Mouse (Mus musculus) layer of hippocampus, postnatal 25 days (tissue): ENCODE results near the gene Ntf5. TPM values are rescaled to one million over a fixed set of nuclear protein-coding genes. Genes with fewer than 3 reads are reported as not detected.

Source experiments
- DNase-seq, 2 experiments: peaks; one replicate each; pipeline ENCODE4 v3.0.0; 2022; ENCODE audit warnings: mixed read lengths in 2 of 2, low spot score in 1 of 2; ENCODE audit errors: extremely low spot score in 1 of 2
- total RNA-seq, 2 experiments: library from RNA; stranded (reverse); gene quantifications; 2 replicates each; pipeline ENCODE4 v1.2.3; 2021

Ntf5 gene
- total RNA-seq, 2 experiments from 2014 or later: 0.22 TPM; not detected in 1

DNA sequence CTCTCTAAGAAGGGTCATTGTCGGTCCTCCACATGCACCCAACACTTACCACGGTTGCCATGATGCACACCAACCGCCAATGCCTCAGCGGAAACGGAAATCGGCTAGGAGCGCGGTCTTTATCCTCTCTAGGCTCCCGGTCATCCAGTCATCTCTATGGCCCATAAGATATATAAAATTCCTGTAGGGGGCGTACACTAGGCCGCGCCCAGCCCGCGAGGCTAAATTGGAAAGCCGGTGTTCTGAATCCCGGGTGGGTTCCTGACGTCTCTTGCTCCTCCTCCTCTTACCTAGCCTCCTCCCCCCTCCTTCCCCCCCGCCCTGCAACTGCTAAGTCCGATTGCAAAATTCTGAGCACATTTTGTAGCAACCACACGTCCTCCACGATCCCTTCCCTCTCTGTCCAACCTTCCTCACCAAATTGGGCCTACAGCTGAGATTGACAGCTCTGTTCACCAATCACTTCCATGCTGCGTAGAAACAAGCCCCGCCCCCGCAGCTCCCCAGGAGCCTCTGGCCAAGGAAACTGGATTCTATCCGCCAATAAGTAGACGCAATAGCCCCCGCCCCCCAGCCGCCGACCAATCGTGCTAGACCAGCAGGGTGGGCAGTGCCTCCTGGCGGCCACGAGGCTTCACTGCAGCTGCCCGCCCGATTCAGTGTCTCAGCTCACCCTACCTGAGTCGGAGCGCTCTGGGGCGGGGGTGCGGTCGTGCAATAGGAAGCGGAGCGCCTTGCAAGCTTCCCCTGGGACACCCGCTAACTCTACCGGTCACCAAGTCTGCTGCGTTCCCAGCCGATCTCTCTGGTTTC is 20.9 kb downstream of the Ntf5 start, which contains the start of gene Gys1:
Gys1 (plus strand) TSS at position 642 of the 813 bp plus-strand sequence.
- peak; percentile 99 to 100 for DNase-seq

DNA sequence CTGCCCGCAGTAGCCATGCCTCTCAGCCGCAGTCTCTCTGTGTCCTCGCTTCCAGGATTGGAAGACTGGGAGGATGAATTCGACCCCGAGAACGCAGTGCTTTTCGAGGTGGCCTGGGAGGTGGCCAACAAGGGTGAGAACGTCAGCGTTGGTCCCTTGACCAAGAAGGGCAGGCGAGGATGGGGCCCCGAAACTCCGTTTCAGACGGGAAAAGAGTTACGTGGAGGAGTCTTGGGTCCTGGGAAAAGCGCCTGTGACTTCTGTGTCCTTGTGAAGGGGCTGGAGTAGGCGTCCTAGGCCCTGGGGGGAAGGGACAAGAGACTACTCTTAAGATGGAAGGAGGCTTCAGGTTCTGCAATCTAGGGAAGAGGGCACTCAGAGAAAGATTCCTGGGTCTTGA is 21.5 kb downstream of the Ntf5 start:
- DNase-seq: no peak

DNA sequence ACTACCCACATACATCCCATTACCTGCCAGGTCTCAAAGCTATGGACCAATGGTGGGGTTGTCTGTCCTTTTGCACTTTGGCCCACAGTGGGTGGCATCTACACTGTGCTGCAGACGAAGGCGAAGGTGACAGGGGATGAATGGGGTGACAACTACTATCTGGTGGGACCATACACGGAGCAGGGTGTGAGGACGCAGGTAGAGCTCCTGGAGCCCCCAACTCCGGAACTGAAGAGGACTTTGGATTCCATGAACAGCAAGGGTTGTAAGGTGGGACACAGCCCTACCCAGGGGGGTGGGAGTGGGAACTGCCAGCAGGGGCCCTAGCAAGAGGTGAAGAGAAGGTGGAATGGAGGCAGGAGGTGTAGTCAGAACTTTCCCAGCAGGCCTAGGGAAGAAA is 22.9 kb downstream of the Ntf5 start:
- no peak for DNase-seq

DNA sequence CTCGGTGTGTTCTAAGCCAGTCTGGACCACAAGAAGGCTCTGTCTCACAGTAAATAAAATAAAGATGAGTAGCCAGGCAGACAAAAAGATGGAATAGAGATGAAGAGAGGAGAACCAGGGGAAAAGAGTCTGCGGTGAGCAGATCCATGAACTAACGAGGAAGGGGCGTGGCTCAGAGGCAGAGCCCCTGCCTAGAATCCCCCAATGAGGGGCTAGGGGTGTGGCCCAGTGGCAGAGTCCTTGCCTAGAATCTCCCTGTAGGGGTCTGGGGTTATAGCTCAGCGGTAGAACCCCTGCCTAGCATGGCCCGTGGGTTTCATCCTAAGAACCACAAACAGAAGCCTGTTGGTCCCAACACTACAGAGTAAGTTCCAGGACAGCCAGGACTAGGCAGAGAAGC is 23.6 kb downstream of the Ntf5 start:
- no peak for DNase-seq

DNA sequence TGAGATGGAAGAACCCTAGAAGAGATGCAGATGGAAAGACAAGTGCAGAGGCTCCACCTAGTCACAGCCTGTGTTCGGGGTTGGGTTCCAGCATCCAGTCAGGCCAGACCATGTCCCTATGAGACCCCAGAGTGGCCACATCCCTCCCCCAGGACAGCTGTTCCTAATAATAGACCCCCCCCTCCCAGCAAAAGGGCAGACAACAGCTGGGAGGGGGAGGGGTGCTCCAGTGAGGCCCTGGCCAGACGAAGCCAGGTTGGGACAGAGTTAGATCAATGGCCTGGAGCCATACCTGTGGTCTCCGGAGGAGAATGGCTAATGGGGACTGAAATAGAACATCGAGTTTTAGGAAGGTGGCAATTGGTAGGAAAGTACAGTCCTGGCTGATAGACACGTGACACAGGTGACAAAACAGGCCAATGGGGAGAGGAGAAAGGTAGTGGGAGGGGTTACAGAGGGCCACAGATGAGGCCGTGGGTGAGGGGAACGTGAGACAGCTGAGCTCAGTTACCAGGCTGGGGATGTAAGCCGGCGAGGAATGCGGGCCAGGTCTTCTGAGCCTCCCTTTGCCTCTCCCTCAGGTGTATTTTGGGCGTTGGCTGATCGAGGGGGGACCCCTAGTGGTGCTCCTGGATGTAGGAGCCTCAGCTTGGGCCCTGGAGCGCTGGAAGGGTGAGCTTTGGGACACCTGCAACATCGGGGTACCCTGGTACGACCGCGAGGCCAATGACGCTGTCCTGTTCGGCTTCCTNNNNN is 24.2 kb downstream of the Ntf5 start, which contains the start of gene Ruvbl2:
Ruvbl2 (minus strand) TSS at position 576 of the 756 bp plus-strand sequence.
- DNase-seq: no peak

DNA sequence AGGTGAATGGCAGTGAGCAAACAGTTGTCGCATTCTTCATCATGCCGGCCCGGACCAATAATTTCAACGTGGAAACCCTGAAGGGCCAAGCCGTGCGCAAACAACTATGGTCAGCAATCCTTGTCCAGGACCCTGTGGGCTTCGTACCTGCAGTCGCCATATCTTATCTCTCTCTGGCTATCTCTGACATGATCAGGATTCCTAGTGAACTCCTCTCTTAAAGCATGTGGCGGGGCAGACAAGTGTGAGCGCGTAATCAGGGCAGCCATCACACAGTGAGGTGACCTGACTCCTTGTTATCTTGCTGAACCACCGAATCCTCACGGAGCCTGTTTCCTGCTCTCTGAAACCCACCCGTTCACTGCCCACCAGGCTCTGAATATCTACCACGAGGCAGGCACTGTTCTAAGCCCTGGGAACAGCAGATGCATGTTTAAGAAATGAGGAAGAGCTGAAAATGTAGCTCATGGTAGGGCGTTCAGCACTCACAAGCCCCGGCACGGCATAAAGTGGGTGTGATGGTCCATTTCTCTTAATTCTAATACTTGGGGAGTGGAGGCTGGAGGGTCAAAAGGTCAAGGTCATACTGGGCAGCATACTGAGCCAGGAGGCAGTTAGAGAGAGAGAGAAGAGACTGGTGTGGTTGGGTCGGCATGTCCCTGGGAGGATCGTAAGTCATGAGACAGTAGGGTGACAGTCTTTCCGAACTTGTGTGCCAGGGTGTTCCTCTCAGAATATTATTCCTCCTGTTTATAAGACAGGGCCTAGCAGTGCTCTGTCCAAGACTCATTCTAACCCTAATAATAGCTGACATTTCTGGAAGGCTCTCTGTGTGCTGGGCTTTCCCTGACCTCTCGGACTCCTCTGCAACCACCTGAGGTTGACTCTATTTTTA is 30.3 kb downstream of the Ntf5 start:
- no peak for DNase-seq

DNA sequence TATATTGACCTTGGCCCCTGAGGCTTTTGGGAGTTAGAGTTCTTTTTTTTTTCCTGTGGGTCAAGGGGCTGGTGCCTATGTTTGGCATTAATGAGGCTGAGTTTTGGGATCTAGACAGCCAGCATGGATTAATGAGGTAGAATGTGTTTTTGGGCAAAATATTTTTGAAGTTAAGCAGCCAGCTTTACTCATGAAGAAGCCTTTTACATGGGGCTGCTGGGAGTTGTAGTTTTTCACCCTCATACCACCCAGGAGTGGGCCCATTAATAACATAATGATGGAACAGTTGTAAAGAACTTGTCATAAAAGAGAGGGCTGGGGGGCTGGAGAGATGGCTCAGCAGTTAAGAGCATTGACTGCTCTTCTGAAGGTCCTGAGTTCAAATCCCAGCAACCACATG is 33.1 kb downstream of the Ntf5 start:
- no peak for DNase-seq

DNA sequence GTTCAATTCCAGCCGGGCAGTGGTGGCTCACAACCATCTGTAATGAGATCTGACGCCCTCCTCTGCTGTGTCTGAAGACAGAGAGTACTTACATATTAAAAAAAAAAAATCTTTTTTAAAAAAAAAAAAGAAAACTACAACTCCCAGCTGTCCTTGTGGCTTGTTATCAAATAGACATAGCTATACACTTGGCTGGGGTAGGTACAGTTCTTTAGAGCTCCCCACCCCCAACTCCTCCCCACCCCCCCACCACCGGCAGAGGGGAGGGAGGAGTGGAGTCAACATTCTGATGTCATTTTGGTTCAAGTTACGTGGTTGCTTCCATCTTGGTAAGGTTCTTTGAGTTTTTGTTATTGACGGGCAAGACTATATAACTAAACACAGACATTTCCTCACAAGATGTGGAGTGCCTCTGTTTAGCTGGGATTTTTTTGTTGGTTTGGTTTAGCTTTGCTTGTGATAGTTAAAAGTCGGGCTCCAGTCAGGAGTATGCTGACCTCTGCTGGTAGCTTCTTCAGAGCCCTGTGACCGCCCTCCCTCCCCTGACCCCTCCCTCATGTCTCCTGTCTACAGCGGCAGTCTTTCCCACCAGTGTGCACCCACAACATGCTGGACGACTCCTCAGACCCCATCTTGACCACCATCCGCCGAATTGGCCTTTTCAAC is 34.0 kb downstream of the Ntf5 start:
- no peak for DNase-seq

DNA sequence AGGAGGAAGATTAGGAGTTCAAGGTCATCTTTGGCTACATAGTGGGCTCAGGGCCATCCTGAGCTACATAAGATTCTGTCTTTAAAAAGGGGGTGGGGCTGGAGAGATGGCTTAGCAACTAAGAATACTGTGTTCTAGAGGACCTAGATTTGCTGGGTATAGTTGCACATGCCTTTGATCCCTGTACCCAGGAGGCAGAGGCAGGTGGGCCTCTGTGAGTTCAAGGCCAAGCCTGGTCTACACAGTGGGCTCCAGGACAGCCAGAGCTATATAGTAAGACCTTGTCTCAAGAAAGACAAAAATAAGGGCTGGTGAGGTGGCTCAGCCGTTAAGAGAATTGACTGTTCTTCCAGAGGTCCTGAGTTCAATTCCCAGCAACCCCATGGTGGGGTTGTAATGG is 36.5 kb downstream of the Ntf5 start:
- DNase-seq: no peak

DNA sequence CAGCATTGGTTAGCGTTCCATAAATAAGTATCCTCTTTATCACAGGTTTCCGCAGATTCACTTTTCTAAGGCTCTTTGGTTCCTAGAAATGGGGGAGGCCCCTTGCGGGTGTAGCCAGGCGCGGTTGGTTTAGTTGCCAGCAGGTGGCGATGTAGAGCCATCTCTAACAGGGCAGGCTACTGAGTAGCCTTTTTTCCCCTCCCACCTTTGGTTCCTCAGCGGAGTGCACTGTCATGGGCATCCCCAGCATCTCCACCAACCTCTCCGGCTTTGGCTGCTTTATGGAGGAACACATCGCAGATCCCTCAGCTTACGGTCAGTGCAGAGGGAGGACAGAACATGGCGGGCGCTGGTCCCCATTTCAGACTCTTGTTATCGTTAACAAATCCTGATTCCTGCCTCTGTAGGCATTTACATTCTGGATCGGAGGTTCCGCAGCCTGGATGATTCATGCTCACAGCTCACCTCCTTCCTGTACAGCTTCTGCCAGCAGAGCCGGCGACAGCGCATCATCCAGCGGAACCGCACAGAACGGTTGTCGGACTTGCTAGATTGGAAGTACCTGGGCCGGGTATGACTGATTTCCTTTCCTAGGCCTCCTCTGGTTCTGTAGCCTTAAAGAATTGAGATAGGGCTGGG is 38.0 kb downstream of the Ntf5 start:
- DNase-seq: peak; percentile 77 to 94

DNA sequence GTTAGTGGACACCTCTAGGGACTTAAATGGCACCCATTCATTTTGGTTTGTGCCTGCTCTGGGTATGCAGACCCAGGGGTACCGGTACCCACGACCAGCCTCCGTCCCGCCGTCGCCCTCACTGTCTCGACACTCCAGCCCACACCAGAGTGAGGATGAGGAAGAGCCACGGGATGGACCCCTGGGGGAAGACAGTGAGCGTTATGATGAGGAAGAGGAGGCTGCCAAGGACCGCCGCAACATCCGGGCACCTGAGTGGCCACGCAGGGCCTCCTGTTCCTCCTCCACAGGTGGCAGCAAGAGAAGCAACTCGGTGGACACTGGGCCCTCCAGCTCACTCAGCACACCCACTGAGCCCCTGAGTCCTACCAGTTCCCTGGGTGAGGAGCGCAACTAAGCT is 41.5 kb downstream of the Ntf5 start:
- DNase-seq: no peak

DNA sequence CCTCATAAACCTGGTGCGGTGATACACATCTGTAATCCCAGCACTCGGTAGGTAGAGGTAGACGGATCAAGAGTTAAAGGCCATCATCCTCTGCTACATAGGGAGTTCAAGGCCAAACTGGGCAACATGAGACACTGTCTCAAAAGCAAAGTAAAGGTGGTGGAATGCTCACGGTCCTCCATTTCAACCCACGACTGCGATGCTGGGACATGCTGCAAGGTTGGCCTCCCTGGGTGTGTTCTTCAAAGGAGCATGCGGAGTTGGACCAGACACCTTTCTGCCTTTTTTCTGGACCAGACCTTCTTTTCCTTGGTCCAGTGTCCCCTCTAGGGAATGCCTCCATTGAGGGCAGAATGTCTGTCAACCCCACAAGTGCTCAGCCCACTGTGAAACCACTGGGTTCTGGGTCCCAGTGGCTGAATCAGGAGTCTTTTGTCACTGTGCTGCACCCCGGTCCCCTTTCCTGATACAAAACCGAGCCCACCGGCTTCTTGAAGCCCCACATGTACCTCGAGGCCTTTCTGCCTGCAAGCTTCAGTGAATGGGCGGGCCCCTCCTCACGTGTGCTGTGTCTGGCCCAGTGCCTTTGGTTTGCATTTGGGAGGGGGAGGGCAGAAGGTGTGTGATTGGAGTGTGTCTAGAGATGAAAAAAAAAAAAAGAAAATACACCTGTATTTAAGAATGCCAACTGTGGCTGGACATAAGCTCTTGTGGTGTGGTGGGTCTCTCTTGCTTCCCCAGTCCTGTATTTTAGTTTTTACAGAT is 42.6 kb downstream of the Ntf5 start:
- DNase-seq: no peak

DNA sequence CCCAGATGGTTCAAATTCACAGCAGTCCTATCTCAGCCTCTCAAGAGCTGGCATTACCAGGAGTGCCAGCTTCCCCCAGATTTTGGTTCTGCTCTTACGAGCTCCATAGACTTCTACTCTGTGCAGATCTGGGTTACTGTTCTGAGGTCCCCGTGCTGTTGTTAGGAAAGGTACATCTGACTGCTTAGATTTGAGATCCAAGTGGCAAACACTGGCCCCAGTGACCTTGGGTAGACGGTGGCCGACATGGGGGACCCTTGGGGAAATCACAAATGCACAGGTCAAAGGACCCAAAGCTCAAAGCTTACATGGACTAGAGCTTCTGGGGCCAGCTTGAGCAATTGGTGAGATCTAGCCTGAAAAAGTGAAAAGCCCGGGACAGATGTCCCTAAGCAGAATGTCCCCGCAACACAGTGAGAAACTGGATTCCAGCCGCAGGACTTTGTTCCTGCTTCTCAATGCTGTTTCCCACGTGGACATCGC is 43.3 kb downstream of the Ntf5 start:
- no peak for DNase-seq

DNA sequence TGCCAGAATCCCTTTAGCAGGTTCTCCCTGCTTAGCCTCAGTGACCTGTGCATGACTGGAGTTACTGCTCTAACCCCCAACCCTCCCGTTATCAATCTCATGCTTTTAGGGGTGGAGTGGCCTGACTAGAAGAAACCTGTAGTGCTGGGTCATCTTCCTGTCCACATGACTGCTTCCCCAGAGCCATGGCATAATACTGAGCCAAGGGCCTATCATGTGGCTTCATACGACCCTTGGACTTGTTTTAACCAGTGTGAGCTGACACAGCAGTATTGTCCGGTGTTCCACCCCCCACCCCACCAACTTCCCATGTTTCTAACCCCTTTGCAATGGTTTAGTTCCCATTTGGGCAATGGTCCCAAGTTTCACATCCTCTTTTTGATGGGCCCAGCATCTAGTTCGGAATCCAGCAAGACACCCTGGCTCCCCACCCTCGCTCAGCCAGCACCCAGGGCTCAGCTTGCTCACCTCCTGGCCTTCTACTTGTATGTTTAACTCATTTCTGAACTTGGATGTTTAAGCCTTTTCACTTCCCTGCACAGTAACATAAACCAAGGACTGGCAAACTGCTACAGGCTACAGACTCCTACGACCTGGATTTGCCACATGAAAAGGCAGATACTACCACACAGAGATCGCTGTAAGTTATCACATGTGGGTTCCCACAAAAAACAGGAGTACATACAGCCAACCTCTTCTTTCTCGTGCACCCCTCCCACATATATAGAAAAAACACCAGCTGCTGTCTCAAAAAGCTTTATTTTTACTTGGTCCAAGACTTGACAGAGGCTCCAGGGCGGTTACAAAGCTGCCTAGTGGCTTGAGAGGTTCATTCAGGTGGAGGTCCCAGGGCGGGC is 43.9 kb downstream of the Ntf5 start:
- DNase-seq: no peak

DNA sequence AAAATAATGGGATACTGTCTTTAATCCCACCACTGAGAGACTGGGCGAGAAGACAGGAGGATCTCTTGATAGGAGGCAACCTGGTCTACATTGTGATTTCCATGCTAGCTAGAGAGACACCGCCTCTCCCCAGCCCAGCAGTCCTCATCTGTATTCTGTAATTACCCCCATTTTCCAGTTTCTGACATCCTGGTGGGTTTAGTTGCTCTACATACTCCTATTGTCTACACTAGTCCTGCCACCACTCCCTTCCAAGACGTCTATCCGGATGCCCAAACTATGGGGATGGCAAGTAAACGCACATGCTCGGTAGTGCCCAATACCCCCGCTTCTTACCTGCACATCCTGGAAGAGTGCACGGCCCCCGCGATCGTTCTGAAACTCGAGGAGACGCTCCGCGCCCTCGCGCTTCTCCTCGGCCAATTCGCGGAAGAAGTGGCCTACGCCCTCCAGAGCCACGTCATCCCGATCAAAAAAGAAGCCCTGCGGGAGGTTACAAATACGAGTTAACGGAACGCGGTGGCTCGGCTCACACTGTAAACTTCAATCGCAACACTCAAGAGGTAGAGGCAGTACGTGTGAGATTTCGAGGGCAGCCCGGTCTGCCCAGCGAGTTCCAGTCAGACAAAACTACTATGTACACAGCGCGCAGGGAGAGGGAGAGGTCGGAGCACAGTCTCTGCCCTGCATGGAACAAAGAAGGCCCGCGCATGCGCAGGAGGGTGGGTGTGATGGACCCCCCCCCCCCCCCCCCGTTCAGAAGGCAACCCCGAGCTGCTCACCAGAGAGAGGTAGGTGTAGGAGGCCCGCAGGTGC is 45.5 kb downstream of the Ntf5 start:
- DNase-seq: peak; percentile 73 to 81

DNA sequence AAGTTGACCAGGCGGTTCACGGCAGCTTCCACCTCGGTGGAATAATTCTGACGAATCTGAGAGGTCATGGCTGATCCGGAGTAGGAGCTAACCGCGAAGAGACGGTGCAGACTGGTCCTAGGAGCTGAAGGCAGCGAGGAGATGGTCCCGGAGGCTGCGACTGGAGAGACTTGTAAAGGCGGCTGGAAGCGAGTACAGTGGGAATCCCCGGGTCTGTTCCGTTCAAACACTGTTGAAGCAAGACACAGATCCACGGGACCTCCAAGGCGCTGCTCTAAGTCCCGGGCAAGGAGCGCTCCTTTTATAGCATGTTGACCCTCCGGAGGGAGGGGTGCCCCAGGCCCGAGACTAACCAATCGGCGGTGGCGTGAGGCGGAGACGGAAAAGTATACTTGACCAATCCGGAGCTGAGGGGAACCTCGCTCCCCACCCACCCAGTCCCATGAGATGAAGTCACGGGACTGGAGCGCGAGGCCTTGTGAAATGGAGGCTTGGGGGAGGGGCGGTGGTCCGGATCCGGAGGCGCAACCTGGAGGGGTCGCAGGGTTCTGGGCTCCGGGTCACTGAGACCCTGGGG is 46.2 kb downstream of the Ntf5 start, which contains the start of gene Ftl1:
Ftl1 (minus strand) TSS at position 321 of the 577 bp plus-strand sequence.
- peak; percentile 81 for DNase-seq
